Mouse (Mus musculus) neural tube, embryonic 15.5 days (tissue): Measurements from ENCODE around the gene Tcp10a. TPM values are rescaled to one million over a fixed set of nuclear protein-coding genes. Genes with fewer than 3 reads are reported as not detected.
"Not testable (repeated sequence)": the region's sequence is repeated elsewhere in the genome, so short reads cannot be mapped to it uniquely, and the experiment has no call there.

Experiments
- ATAC-seq: fragments of 200-750 bp; cut with Nextera tagmentation; 2 replicates; pipeline ENCODE4 v1.8.0; 2017; ENCODE audit warnings: mild to moderate bottlenecking, moderate TSS enrichment, moderate library complexity; ENCODE audit not compliant: low FRiP score
- H3K27ac ChIP-seq: fragments of 300-500 bp; sonication (generic); replicated peaks from 2 replicates; pipeline ENCODE4 v1.5.1; 2015; ENCODE audit warnings: mild to moderate bottlenecking, inconsistent platforms
- H3K27me3 ChIP-seq: fragments of 300-500 bp; sonication (generic); replicated peaks from 2 replicates; pipeline ENCODE4 v1.6.1; 2015; ENCODE audit warnings: inconsistent platforms
- H3K36me3 ChIP-seq: fragments of 300-500 bp; sonication (generic); 2 replicates; pipeline ENCODE4 v1.6.1; 2015; ENCODE audit warnings: inconsistent platforms
- H3K4me1 ChIP-seq: fragments of 300-500 bp; sonication (generic); 2 replicates; pipeline ENCODE4 v1.6.1; 2015; ENCODE audit warnings: inconsistent platforms
- H3K4me2 ChIP-seq: fragments of 300-500 bp; sonication (generic); 2 replicates; pipeline ENCODE4 v1.6.1; 2015; ENCODE audit warnings: inconsistent platforms, mild to moderate bottlenecking, moderate library complexity
- H3K4me3 ChIP-seq: fragments of 300-500 bp; sonication (generic); replicated peaks from 2 replicates; pipeline ENCODE4 v1.5.1; 2015; ENCODE audit warnings: mild to moderate bottlenecking, inconsistent platforms
- H3K9ac ChIP-seq: fragments of 300-500 bp; sonication (generic); replicated peaks from 2 replicates; pipeline ENCODE4 v1.6.1; 2015; ENCODE audit warnings: mild to moderate bottlenecking, inconsistent platforms
- H3K9me3 ChIP-seq: fragments of 300-500 bp; sonication (generic); replicated peaks from 2 replicates; pipeline ENCODE4 v1.6.1; 2016; ENCODE audit warnings: inconsistent platforms
- WGBS: fragments of 180-500 bp; shearing (Covaris S2); methylation state at CpG from one replicate; pipeline ENCODE4 v1.1.7; 2015; ENCODE audit warnings: mixed read lengths; 5-methylcytosine and 5-hydroxymethylcytosine counted together
- polyA plus RNA-seq: library from polyadenylated mRNA; unstranded; fragments of >200 nt; fragmentation: Nextera tagmentation; extraction: Ambion mirVana; gene quantifications from 2 replicates; pipeline ENCODE4 v1.2.1, GENCODE M21; 2015

The Tcp10a gene
- polyA plus RNA-seq, 1 experiment from 2014 or later: not detected

DNA sequence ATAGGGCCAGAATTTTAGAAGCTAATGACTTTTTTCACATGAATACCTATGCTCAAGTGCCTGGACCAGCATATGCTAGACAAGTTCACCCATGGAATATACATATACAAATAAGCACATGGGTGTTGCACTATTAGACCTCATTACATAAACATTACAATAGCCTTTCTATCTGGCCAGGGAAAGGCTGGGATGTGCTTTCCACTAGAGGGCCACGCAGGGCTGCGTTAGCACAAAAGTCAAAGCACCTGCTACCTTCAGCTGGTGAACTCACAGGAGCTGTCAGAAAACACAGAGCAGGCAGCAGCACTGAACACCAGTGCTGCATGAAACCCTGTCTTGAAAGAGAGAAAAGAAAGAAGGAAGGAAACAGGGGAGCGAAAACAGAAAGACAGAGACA lies 53.5 kb downstream of the Tcp10a start:
- 15% methylated on average over 2 of the region's 3 CpGs for WGBS
- not testable (repeated sequence) for ATAC-seq, H3K27me3 ChIP-seq, H3K36me3 ChIP-seq, H3K4me2 ChIP-seq, H3K4me1 ChIP-seq, H3K9ac ChIP-seq, H3K9me3 ChIP-seq, H3K4me3 ChIP-seq, H3K27ac ChIP-seq

DNA sequence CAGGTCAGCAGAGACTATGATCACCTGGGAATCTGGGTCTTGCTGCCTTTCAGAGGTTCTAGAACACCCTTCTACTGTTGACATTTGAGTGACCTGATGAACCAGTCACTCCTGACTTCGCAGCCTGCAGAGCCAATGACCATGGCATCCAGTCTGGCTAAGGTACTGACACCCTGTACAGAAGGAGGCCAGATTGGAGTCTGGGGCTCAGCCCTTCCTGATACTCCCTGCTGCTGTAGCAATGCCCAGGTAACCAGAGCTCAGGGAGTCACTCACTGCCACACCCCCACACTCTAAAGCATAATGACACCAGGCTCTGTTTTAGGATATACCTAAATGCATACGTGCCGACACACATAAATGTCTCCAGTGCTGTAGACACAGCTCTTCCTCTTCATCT lies 58.3 kb downstream of the Tcp10a start:
- H3K4me1 ChIP-seq, ATAC-seq, H3K4me2 ChIP-seq, H3K4me3 ChIP-seq, H3K9ac ChIP-seq, H3K27ac ChIP-seq, H3K27me3 ChIP-seq, H3K9me3 ChIP-seq, H3K36me3 ChIP-seq: not testable (repeated sequence)
- 89% methylated on average over 1 of the region's 3 CpGs for WGBS

DNA sequence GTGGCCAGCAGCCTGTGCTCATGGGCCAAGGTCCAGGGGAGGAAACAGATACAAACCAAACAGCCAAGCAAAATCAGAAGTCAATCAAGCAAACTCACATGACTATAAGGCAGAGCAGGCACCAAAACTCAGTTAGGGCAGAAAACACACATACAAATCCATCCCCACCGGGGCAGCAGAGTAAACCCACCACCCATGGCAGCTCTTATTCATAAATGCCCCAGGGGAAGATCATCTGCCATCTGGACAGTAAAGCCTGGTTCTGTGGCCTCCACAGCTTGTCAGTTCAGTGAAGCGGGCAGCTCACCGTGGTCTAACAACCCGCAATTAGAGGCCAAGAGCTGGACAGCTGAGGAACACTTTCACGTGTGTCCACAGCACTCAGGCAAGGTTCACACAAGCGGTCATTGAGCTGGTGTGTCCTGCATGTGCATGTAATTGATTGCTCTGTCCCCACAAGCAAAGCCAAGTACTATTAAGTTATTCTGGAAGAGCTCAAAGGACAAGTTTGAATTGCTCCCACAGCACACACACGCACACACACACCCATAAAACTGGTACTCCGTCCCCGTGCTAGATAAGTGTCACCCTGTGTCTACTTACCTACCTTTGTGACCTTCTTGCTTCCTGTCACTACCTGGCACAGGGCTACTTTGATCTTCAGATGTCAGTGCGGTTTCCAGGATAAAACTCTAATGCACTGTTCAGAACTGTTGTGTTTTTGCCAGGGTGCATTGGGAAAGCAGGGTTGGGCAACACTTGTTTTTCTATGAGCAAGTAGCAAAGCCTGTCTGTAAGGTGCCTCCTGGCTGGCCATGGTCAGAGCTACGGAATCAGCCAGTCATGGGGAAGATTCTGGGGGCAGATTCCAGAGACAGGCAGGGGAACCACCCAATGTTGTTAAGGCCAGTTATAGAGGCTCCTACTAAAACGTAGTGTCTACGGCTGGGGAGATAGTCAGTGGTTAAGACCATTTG lies 59.0 kb downstream of the Tcp10a start:
- not testable (repeated sequence) for H3K4me1 ChIP-seq, ATAC-seq, H3K4me3 ChIP-seq, H3K36me3 ChIP-seq, H3K27ac ChIP-seq, H3K4me2 ChIP-seq, H3K9ac ChIP-seq, H3K9me3 ChIP-seq, H3K27me3 ChIP-seq
- 67% methylated on average over 12 of the region's 13 CpGs for WGBS

DNA sequence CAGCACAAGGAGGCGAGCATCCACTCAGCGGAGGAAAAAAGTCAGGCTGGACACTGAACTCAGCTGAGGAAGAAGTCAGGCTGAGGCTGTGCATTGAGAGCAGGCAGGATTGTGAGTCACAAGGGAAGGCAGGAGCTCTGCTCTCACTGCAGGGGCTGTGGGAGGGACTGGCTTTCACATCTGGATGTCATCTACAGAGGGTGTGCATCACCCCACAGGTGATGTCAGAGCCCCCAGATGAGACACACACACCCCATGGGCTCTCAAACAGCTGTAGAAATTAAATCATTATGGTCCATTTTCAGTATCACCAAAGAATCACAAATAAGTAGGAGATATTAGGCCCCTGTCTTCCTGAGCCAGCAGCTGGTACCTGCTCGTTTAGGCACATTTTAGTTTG lies 60.9 kb downstream of the Tcp10a start, which contains the start of gene Unc93a2:
Gene Unc93a2 (minus strand): TSS at position 101 of the 400 bp plus-strand sequence.
- H3K4me2 ChIP-seq, H3K9ac ChIP-seq, H3K4me1 ChIP-seq, H3K27me3 ChIP-seq, H3K4me3 ChIP-seq, H3K27ac ChIP-seq, H3K9me3 ChIP-seq, ATAC-seq, H3K36me3 ChIP-seq: not testable (repeated sequence)
- WGBS: 74% methylated on average over 3 of the region's 3 CpGs

DNA sequence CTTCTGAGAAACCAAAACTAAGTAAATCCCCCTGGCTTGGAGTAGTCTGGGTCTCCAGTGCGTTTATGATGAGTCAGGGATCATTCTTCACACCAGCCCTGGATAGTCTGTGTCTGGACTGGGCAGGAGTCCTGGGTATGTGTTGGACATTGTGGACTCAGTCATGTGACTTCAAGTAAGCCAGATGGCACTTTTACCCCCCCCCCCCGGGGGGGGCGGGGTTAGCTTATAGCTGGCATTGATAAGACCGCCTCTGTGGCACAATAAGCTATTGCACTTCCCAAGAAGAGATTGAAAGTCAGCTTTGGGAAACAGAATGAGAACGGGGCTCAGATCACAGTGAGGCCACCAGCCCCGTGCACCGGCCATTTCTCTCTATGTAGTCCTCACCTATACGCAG lies 61.6 kb downstream of the Tcp10a start:
- not testable (repeated sequence) for H3K4me3 ChIP-seq, H3K4me2 ChIP-seq, H3K36me3 ChIP-seq, H3K9ac ChIP-seq, H3K4me1 ChIP-seq, H3K9me3 ChIP-seq, H3K27ac ChIP-seq, ATAC-seq, H3K27me3 ChIP-seq
- 61% methylated on average over 8 of the region's 8 CpGs for WGBS

DNA sequence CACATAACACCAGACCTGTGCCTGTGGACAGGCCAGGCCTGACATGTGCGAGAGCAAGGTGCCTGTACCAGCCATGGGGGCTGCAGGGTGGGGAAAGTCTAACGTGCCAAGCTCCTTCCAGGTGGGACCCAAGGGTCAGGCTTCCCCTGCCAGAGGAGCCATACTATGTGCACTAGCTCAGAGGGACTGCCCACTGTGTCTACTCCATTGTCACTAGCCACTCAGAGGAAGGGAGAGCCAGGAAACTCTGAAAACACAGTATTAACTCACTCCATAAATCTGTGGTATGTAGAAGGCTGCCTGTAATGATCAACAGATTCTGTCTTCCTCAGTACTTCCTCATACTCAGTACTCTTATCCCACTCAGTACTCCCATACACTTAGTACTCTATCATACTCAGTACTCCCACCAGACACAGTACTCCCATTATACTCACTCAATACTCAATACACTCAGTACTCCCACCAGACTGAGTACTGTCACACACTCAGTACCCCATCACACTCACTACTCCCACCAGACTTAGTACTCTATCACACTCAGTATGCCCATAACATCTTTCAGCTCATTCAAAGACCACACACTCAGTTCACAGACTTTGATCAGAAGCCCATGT lies 64.0 kb downstream of the Tcp10a start:
- no CpG with 5 or more reads among the region's 2 CpGs for WGBS
- ATAC-seq: not testable (repeated sequence)

DNA sequence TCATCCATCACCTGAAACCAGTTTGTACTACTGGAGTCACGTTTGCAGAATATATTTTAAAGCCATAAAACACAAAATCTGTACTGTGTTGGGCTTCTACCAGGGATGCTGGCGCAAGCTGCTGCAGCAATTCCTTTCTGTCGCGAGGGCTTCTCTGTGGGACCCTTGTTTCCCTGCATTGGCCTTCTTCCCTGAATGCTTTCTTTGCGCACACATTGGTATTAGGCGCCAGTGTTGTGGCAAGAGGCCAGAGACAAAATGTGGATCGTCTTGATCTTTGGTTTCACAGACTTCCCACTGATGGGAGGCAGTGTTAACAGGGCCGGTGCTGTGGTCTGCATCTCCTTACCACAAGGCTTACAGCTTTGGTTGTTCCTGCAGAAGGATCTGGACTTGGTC lies 64.5 kb downstream of the Tcp10a start:
- H3K36me3 ChIP-seq, H3K4me3 ChIP-seq, H3K4me1 ChIP-seq, H3K4me2 ChIP-seq, H3K9me3 ChIP-seq, ATAC-seq, H3K9ac ChIP-seq, H3K27me3 ChIP-seq, H3K27ac ChIP-seq: not testable (repeated sequence)
- 64% methylated on average over 8 of the region's 8 CpGs for WGBS

More for the DNA sequence above, 64.0 kb downstream of the Tcp10a start:
- H3K4me2 ChIP-seq, H3K27me3 ChIP-seq, H3K9me3 ChIP-seq, H3K4me3 ChIP-seq, H3K9ac ChIP-seq, H3K4me1 ChIP-seq, H3K36me3 ChIP-seq, H3K27ac ChIP-seq: not testable (repeated sequence)

DNA sequence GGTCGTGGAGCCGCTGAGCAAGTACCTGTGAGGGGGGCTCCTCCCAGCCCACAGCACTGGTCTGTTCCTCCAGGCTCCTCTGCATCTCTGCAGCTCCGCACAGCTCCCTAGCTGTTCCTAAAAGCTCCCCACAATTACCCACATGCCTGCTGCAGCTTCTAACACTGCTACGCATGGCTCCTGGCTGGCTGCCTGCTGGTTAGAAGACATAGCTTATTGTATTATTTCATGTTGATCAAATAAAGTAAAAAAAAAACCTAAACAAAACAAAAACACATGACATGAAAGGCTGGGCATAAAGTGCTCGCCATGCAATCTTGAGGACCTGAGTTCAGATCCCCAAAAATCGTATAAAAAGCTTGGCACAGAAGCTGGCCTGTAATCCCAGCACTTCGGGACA lies 65.5 kb downstream of the Tcp10a start:
- not testable (repeated sequence) for H3K4me3 ChIP-seq, H3K9me3 ChIP-seq, H3K27ac ChIP-seq, H3K27me3 ChIP-seq, H3K36me3 ChIP-seq, H3K4me1 ChIP-seq, H3K9ac ChIP-seq, H3K4me2 ChIP-seq, ATAC-seq
- 66% methylated on average over 7 of the region's 7 CpGs for whole genome bisulfite sequencing

DNA sequence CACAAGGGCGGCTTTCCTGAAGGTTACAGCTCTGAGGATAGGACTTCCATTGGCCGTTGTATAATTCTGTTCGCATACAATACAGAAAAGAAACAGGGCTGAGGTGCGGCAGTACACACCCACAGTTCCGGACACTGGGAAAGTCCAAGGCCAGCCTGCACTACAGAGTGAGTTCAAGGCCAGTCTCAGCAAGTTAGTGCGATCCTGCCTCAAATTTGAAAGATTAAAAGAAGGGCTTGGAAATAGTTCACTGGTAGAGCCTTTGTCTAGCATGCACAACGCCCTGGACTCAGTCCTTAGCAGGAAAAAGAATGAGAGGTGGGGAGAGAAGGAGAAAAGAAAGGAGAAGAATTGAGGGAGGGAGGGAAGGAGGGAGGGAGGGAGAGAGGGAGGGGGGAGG lies 70.7 kb downstream of the Tcp10a start:
- H3K27ac ChIP-seq, H3K9me3 ChIP-seq, H3K4me2 ChIP-seq, H3K4me1 ChIP-seq, H3K36me3 ChIP-seq, ATAC-seq, H3K9ac ChIP-seq, H3K27me3 ChIP-seq, H3K4me3 ChIP-seq: not testable (repeated sequence)
- WGBS: 91% methylated on average over 7 of the region's 7 CpGs

Other genes with a start within 250 kb of the Tcp10a start
- gene Rps6ka2, start 154.5 kb upstream of the Tcp10a start, polyA plus RNA-seq: 15.0 and 17.9 TPM in 2 replicates
- not detected in 2 replicates for gene Ttll2, start 28.1 kb downstream of the Tcp10a start, polyA plus RNA-seq
- not detected in 2 replicates for gene Gm49630, start 47.3 kb downstream of the Tcp10a start, polyA plus RNA-seq
- gene Unc93a2, start 60.8 kb downstream of the Tcp10a start, polyA plus RNA-seq: 0.10 TPM in 1 of 2 replicates, not detected in the other